Mouse (Mus musculus) urinary bladder, postnatal 10 days (tissue): ENCODE measurements around the gene Arpc2.

Experiments
- DNase-seq: peaks from one replicate; pipeline ENCODE4 v3.0.0; 2022; ENCODE audit warnings: low spot score

Arpc2 gene

DNA sequence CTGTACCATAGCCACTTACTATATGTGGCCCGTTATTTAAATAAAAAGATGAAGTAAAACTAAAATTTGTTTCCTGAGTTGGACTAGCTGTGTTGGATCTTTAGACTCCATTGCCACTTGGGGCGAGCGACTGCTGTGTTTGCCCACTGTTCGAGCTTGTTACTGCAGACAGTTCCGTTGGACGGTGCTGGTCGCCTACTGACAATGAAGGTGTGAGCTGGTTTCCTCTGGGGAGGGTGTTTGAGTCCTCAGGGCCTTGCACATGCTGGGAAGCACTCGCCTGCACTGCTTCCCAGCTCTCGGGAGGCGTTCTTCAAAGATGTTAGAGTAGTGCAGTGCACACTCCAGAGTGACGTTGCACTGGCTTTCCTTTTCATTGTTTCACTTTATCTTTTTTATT is 3.7 kb downstream of the Arpc2 start:
- no peak for DNase-seq

- no peak for DNase-seq
Measured at GRCm38 (mm10) chr1:74240311-74240710, 4.4 kb downstream of the Arpc2 start.

GRCm38 (mm10) chr1:74240832-74241231 is 4.9 kb downstream of the Arpc2 start:
- no peak for DNase-seq

DNA sequence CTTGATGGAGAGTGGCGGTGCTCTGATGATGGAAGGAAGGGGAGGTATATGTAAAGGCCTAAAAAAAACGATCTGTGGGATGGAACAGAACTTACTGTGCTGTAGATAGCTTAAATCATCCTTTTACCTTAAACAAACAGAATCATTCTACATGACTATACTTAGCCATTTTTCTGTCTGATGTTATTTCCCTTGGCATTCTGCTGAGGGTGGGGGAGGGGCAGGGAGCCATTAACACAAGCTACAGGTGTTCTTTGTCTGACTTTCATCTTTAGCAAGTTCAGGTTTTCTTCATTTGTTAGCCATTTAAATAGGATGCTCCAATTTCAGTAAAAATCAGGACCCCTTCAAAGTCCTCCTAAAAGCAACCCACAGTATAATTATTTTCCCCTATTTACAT is 9.6 kb downstream of the Arpc2 start:
- no peak for DNase-seq

GRCm38 (mm10) chr1:74248799-74249198 is 12.9 kb downstream of the Arpc2 start:
- DNase-seq: no peak

- no peak for DNase-seq
Measured at GRCm38 (mm10) chr1:74249331-74249980, 13.6 kb downstream of the Arpc2 start.

- DNase-seq: no peak
Measured at GRCm38 (mm10) chr1:74250096-74250495, 14.2 kb downstream of the Arpc2 start.

- DNase-seq: no peak
Measured at GRCm38 (mm10) chr1:74255704-74256345, 19.9 kb downstream of the Arpc2 start.

- no peak for DNase-seq
Measured at GRCm38 (mm10) chr1:74256782-74257181, 20.9 kb downstream of the Arpc2 start.

DNA sequence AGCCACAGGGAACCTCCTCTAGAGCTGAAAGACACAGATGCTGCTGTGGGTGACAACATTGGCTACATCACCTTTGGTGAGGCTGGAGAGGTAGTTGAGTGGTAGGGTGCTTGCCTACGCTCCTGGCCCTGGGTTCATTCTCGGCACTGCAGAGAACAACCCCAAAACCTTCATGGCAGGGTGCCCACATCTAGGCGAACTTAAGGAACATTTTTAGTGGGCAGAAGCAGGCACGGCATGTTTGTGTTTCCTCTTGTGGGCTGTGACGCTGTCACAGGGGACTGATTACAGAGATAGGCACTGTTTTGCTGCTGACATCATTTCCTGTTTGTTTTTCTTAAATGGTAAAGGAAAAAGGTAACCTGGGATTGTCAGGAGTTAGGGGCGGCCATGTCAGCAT is 26.6 kb downstream of the Arpc2 start:
- no peak for DNase-seq

- no peak for DNase-seq
Measured at GRCm38 (mm10) chr1:74268750-74269149, 32.9 kb downstream of the Arpc2 start.

- no peak for DNase-seq
Measured at GRCm38 (mm10) chr1:74271659-74272058, 35.8 kb downstream of the Arpc2 start.

DNA sequence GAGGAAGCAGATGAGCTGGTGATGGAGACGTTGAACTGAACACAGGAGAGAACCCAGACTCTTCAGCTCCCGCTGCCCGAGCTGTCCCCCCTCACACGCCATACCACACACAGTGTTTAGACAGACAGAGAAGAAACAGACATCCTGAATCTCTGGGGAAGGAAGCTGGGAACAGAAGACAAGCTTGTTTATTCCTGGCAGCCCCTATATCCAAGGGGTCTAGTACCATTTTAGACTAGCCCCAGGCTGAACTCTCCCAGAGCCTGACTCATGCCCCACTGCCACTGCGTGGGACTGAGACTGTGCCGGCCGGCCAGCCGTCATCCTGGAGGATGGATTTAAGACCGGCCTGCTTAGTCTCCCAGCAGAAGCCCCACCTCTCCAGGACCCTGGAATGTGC is 39.1 kb downstream of the Arpc2 start:
- no peak for DNase-seq

DNA sequence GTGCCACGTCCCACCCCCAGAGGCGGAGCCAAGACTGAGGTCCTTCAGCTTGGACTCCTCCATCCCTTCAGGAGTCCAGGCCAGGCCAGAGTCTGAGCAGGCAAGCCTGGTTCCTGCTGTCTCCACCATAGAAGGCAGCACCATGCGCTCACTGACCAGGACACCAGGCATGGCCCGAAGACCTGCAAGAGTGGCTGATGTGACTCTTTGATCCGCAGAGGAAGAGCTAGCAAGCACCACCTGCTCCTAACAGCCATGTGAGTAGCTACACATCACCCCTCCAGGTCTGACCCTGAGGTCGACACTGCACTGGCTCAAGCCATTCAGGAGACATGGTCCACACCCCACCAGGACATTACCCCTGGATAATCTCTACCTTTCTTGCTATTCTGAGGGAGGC is 41.2 kb downstream of the Arpc2 start:
- DNase-seq: no peak

DNA sequence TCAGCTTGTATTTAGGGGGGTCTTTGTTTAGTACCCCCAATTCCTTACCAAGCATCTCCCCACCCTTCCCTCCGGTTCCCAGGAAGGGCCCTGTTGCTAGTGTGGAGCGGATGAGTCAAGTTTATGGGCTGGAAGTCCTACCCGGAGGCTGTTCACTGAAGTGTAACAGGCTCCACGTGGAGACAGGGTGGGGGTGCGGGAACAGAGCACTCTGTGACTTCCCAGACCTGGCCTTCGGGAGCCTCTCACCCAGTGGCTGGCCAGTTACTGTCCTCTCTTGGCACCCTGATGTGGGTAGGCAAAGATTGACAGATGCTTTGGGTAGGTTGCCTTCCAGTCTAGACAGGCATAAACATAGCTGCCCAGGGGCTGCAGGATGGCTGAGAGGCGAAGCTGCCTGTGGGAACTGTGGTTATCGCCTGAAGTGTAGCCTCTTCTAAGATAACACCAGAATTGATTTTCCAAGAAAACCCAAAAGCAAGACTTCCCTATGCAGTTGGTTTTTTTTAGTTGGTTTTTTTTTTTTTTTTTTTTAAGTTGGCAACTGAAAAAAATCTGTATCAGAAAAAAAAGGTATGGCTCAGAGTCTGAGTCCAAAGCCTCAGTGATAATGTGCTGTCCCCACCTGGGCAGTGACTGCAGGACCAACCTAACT is 42.1 kb downstream of the Arpc2 start:
- DNase-seq: no peak

GRCm38 (mm10) chr1:74278538-74278937 is 42.7 kb downstream of the Arpc2 start, which contains the start of gene Gpbar1:
TSS of gene Gpbar1 (plus strand) at chr1:74278550.
- DNase-seq: no peak

DNA sequence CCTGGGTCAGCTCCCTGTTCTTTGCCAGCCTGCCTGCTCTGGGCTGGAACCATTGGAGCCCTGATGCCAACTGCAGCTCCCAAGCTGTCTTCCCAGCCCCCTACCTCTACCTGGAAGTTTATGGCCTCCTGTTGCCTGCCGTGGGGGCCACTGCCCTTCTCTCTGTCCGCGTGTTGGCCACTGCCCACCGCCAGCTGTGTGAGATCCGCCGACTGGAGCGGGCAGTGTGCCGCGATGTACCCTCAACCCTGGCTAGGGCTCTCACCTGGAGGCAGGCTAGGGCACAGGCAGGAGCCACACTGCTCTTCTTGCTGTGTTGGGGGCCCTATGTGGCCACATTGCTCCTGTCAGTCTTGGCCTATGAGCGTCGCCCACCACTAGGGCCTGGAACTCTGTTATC is 43.1 kb downstream of the Arpc2 start:
- no peak for DNase-seq

DNA sequence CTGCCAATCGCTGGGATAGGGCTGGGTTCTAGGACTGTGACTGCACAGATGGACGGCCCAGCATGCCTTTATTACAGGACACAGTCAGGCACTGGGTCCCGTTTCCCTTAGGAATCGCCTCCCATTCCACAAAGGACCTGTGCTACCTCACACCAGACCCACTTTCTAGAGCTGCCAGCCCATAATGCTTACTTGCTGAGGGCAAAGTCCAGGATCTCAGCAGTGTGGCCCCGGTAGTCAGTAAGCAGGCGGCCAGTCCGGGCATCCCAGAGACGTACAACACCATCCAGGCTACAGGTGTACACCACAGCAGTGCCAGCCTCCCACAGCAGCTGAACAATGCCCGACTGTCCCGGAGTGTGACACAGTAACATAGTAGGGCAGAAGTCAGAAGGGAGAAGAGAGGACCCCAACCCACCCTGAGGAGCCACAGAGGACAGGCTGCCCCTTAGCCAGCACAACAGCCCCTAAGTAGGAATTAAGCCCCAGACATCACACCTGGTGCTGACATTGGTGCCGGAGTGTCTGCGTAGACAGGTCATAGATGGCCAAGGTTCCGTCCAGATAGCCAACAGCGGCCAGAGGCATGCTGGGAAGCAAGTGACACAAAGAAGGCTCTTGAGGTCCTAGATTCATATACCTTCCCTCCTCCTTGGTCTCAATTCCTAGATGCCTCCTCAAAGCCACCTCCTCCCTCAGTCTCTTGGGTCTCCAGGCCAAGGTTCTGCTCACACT is 44.9 kb downstream of the Arpc2 start:
- DNase-seq: no peak

GRCm38 (mm10) chr1:74281372-74281771 is 45.5 kb downstream of the Arpc2 start:
- no peak for DNase-seq

DNA sequence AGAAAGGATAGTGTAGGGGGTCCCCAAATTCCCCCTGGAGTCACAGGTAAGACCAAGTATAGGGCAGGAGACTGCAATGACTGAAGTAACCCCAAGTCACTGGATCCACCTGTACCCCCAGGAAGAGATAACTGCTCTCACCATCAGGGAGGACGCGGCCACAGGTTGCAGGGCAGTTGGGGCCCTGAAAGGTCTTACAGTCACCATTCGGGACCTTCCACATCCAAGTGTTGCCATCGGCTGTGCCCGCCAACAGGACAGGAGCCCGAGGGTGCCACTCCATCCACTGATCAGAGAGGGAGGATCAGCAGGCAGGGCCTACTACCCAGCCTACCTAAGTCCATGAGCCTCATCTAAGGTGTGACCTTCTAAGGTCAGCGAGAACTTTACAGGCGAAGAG is 46.0 kb downstream of the Arpc2 start:
- no peak for DNase-seq

- DNase-seq: no peak
Measured at GRCm38 (mm10) chr1:74282896-74283625, 47.2 kb downstream of the Arpc2 start.
